Mouse (Mus musculus): ENCODE measurements around the gene Eci2.
"Not testable (repeated sequence)": the region's sequence is repeated elsewhere in the genome, so short reads cannot be mapped to it uniquely, and the experiment has no call there.

The Eci2 gene

DNA sequence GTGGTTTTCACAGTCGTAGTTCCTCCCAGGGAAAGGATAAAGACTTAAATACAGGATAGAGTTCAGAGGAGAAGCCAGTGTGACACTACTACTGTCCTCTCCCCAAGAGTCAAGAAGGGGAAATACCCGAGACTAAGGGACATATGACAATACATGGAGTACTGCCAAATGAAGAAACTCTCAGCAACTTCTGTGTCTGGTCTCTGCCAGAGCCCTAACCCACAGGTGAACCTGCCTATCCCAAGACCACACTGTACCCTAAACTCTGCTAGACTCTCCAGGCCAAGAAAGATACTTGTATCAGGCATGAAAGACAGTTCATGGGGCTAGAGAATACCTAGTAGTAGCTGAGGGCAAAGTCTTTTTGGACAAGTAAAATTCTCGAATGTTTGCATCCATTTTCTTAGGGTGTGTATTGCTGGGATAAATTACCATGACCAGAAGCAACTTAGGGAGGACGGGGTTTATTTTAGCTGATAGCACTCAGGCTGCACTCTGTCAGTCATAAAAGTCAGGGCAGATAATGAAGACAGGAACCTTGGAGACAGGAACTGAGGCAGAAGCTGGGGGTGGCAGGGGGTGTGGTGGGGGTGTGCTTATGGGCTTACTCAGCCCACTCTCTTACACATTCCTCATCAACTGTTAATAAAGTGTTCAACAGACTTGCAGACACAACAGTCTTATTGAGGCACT, 35.2 kb downstream of the Eci2 start:
- DNase-seq: no peak

- DNase-seq: not testable (repeated sequence)
Measured at GRCm38 (mm10) chr13:34983479-34983878, 43.4 kb downstream of the Eci2 start.

- DNase-seq: not testable (repeated sequence)
Measured at GRCm38 (mm10) chr13:34978635-34979034, 48.3 kb downstream of the Eci2 start.

GRCm38 (mm10) chr13:34977410-34977809, 49.5 kb downstream of the Eci2 start:
- no peak for DNase-seq

- DNase-seq: no peak
Measured at GRCm38 (mm10) chr13:34976116-34976515, 50.8 kb downstream of the Eci2 start.

DNA sequence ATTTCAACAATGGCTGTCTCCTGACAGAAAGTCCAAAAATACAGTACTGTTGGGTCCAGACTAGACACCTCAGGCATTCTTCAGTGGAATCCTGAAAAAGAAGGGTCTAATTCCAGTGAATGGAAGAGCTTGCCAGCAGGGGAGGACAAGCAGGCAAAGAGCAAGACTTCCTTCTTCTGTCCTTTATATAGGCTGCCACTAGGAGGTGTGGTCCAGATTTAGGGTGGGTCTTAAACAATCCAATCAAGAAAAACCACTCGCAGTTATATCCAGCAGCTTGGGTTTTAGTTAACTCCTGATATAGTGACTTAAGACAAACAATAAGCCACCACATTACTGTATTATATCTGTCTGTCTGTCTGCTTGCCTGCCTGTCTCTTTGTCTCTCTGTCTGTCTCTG, 53.1 kb downstream of the Eci2 start:
- DNase-seq: no peak

DNA sequence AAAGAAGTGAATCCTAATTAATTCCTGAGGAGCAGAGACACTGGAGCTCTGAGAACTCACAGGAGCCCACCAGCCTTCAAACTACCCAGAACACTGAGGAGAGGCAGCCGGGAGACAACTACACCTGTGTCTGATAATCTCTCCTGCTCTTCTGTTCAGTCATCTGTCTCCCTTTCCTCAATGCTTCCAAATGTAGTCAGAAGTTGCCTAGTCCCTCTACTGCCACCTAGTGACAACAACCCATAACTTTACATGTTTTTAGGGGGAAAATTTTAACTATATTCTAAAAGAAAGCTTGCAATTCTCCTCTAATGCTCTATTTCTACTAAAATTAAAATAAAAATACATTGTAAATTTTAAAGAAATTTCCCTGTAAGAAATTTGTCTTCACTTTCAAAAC, 53.7 kb downstream of the Eci2 start:
- DNase-seq: no peak

- not testable (repeated sequence) for DNase-seq
Measured at GRCm38 (mm10) chr13:34972456-34972855, 54.4 kb downstream of the Eci2 start.

- not testable (repeated sequence) for DNase-seq
Measured at GRCm38 (mm10) chr13:34965647-34966046, 61.2 kb downstream of the Eci2 start.

DNA sequence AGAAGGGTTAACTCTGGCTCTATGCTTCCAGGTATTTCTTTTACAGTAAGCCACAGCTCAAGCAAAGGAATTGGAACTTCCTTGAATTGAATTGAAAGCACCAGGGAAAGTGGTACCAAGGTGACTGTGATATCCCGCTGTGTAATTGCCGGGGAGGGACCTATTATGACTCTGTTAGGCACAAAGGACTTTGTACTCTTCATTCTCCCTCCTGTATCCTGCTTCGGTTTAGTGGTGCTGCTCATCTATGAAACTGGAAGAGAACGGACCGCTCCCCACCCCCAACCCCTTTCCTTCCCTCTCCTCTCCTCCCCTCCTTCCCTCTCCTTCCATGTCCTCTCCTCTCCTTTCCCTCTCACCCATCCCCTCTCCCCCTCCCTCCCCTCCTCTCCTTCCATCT, 62.0 kb downstream of the Eci2 start:
- DNase-seq: no peak

- DNase-seq: no peak
Measured at GRCm38 (mm10) chr13:34964419-34964818, 62.5 kb downstream of the Eci2 start.

GRCm38 (mm10) chr13:34963511-34964397, 63.1 kb downstream of the Eci2 start, which contains the start of gene Eci3:
Eci3 (minus strand) TSS chr13:34963810.
- peak; percentile 55 to 57 for DNase-seq

DNA sequence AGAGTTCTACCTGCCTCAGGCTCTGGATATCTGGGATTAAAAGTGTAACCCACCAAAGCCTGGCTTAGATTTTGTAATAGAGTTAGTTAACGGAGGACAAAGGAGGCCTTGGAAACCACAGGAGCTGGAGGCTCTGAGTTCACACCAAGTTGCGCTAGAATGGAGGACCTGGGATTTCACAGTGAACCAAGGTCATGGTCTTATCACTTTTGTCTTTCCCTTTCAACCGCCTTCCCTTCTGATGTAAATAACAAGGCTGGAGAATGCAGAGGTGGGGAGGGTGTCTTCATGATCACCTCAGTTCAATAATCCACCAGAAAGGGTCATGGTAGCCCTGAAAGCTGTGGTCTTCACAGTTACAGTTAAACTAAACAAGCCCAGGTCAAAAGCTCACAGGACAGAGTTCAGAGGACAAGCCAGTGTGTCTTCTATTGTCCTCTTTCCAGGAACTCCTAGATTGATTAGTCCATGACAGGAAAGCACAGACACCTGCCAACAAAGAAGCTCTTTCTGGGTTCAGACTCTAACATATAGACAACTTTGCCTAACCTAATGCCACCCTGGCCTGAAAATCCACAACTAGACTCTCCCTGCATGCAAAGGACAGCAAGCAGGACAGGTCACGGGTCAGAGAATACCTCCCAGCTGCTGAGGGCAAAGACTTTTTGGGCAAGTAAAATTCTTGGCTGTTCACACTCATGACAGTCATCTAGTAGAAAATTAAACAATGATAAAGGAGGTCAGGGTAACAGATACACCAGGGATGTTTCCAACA, 65.7 kb downstream of the Eci2 start:
- DNase-seq: no peak

- DNase-seq: not testable (repeated sequence)
Measured at GRCm38 (mm10) chr13:34958158-34958557, 68.7 kb downstream of the Eci2 start.

DNA sequence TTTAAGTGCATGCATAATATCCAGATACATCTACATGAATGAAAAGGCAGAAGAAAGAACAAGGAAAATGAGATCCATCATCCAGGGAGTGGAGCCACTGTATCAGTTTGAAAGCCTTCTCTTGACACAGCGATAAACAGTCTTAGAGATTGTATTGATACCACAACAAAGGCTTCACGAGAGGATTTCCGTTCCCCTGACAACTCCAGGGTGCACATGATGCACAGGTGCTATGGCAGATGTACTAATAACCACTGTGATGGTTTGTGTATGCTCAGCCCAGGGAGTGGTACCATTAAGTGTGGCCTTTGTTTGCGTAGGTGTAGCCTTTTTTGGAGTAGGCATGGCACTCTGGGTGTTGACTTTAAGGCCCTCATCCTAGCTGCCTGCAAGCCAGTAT, 70.0 kb downstream of the Eci2 start:
- DNase-seq: no peak

GRCm38 (mm10) chr13:34951437-34951836, 75.5 kb downstream of the Eci2 start:
- DNase-seq: not testable (repeated sequence)

GRCm38 (mm10) chr13:34942370-34942769, 84.5 kb downstream of the Eci2 start:
- no peak for DNase-seq

GRCm38 (mm10) chr13:34934931-34935644, 91.8 kb downstream of the Eci2 start:
- DNase-seq: no peak

Data from lung, postnatal 4 days (tissue).